Mouse (Mus musculus) left cerebral cortex, postnatal 36 days (tissue): ENCODE measurements at regions not wholly inside any gene's neighbourhood (a gene's known extent, or its start where the extent isn't known, plus 50 kb on each side); places are given as distances from the start of the nearest gene placed in this dataset.
A peak's percentile ranks its signal among the peaks of the same experiment; 100 is the strongest.

Experiments used
- DNase-seq, 2 experiments: peaks; one replicate each; pipeline ENCODE4 v3.0.0; 2021 to 2022; ENCODE audit warnings: low spot score in 2 of 2, mixed read lengths in 1 of 2
- intact Hi-C: fragments of 180-260 bp; cut with DNase I; formaldehyde crosslinking; loops from one replicate; pipeline ENCODE4 v1.15.1; 2025

DNA sequence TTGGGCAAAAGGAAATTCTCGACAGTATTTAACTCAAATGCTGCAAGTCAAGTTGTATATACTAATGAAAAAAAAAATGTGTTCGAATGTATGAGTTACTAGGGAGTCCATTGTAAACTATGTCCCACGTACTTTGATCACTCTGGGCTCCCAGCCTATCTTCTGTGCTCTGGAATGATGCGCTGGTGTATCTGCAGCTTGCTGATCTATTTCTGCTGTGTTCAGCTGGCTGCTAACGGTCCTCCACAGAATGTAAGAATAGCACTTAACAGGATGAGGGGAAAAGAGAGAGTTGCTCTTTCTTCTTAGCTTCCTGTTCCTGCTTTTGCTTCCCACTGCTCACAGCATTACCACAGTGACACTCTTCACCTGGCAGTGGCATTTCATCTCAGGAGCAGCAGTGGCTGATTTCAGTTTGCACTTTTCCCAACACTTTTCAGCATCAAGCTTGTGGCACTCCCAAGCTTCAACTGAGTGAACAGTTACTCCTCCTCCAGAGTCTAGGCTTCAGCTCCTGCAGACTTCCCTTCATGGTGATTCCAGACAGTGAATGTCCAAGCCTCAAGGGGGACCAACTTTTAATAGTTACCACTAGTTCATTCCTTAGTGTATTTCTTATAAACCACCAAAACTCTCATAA is 425.9 kb downstream of the Arap2 start:
- peak; percentile 18 to 24 for DNase-seq

DNA sequence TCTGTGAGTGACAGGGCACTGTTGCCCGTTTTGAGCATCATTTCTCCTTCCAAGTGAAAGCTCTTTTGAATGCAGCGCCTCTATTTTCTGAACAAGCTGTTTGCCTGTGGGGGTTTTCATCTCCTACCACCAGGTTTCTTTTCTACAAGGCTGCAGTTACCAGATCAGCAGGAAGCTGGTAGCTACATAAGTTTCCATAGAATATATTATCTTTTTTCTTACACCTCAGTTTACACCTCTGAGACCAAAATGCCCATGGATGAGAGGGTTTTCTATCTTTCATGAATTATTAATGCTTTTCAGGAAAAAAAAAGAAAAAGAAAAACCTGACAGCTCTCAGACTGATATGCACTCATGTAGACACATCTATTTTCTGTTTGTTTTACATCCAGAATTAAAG is 445.3 kb downstream of the Arap2 start:
- intact Hi-C loops = no loop called here
- no peak for DNase-seq

More for the DNA sequence above, 425.9 kb downstream of the Arap2 start:
- intact Hi-C loops = no loop called here

DNA sequence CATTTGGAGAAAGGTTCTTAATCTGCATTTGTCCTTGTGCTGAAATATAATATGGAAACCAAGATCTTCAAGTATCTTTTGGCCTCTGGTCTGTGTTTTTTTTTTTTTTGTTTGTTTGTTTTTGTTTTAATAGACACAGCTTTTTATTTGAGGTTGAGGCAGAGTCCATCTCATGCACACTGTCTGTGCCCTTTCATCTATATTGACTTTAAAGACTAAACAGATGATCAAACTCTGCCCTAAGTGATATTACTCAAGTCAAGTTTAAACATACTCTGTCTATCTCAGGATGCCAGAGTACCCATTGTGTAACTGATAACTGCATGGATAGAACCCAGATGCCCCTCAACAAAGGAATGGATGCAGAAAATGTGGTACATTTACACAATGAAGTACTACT is 460.4 kb downstream of the Arap2 start:
- intact Hi-C loops = no loop called here
- no peak for DNase-seq

DNA sequence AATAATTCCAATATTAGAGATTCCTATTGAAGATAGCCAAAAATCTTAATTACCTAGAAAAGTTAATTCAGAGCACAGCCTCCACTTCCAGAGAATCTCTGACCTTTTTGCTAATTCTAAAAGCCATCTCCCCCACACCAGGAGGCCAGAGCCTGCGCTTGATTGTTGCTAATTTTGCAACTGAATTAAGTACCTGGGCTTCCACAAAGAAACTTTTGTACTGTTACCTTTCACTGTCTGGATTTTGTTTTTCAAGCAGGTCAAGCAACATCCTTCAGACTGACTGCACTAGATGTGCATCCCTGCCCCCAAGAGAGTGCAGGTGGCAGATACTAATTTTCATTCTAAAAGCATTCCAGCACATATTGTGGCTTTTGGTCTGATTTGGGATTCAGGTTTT is 469.1 kb downstream of the Arap2 start:
- intact Hi-C loops = no loop called here
- DNase-seq = no peak
